Mouse (Mus musculus) right cerebral cortex, postnatal 10 days (tissue): ENCODE data around the gene Dlgap5.
"Not testable (repeated sequence)": the region's sequence is repeated elsewhere in the genome, so short reads cannot be mapped to it uniquely, and the experiment has no call there.

ENCODE experiments used
- DNase-seq, 2 experiments: peaks; one replicate each; pipeline ENCODE4 v3.0.0; 2021; ENCODE audit warnings: low spot score in 2 of 2

The Dlgap5 gene

GRCm38 (mm10) chr14:47417775-47418665 lies at the start of gene Dlgap5:
TSS of gene Dlgap5 (minus strand) at chr14:47418407.
- DNase-seq = peak; percentile 94 to 95

GRCm38 (mm10) chr14:47465468-47466175 lies 47.4 kb upstream of the Dlgap5 start:
- no peak for DNase-seq

GRCm38 (mm10) chr14:47464426-47464825 lies 46.2 kb upstream of the Dlgap5 start:
- DNase-seq = no peak

- no peak for DNase-seq
Measured at GRCm38 (mm10) chr14:47462877-47463460, 44.8 kb upstream of the Dlgap5 start.

- no peak for DNase-seq
Measured at GRCm38 (mm10) chr14:47462453-47462852, 44.2 kb upstream of the Dlgap5 start.

- DNase-seq = no peak
Measured at GRCm38 (mm10) chr14:47461997-47462396, 43.8 kb upstream of the Dlgap5 start.

- DNase-seq = no peak
Measured at GRCm38 (mm10) chr14:47459556-47459955, 41.3 kb upstream of the Dlgap5 start.

GRCm38 (mm10) chr14:47450121-47450520 lies 31.9 kb upstream of the Dlgap5 start, which contains the start of gene Fbxo34:
TSS of gene Fbxo34 (plus strand) at chr14:47450421.
- not testable (repeated sequence) for DNase-seq

- no peak for DNase-seq
Measured at GRCm38 (mm10) chr14:47445331-47446095, 27.3 kb upstream of the Dlgap5 start.

- DNase-seq = no peak
Measured at GRCm38 (mm10) chr14:47444907-47445306, 26.7 kb upstream of the Dlgap5 start.

- DNase-seq = no peak
Measured at GRCm38 (mm10) chr14:47438947-47439346, 20.7 kb upstream of the Dlgap5 start.

GRCm38 (mm10) chr14:47432987-47433386 lies 14.8 kb upstream of the Dlgap5 start:
- no peak for DNase-seq

GRCm38 (mm10) chr14:47422466-47422865 lies 4.3 kb upstream of the Dlgap5 start:
- DNase-seq = no peak

GRCm38 (mm10) chr14:47421606-47422005 lies 3.4 kb upstream of the Dlgap5 start:
- DNase-seq = no peak

- no peak for DNase-seq
Measured at GRCm38 (mm10) chr14:47419723-47420276, 1.6 kb upstream of the Dlgap5 start.

- DNase-seq = no peak
Measured at GRCm38 (mm10) chr14:47419034-47419625, 923 bp upstream of the Dlgap5 start.

- no peak for DNase-seq
Measured at GRCm38 (mm10) chr14:47418666-47418991, 422 bp upstream of the Dlgap5 start.

- DNase-seq = no peak
Measured at GRCm38 (mm10) chr14:47417346-47417745, 861 bp downstream of the Dlgap5 start.

- no peak for DNase-seq
Measured at GRCm38 (mm10) chr14:47406000-47406399, 12.2 kb downstream of the Dlgap5 start.

- DNase-seq = no peak
Measured at GRCm38 (mm10) chr14:47402735-47403134, 15.5 kb downstream of the Dlgap5 start.

GRCm38 (mm10) chr14:47396165-47396652 lies 22.0 kb downstream of the Dlgap5 start:
- DNase-seq = peak in 1 of 2 experiments; percentile 31
